ENCODE assay signal across 7 mouse cellular contexts in the genomic region with DNA sequence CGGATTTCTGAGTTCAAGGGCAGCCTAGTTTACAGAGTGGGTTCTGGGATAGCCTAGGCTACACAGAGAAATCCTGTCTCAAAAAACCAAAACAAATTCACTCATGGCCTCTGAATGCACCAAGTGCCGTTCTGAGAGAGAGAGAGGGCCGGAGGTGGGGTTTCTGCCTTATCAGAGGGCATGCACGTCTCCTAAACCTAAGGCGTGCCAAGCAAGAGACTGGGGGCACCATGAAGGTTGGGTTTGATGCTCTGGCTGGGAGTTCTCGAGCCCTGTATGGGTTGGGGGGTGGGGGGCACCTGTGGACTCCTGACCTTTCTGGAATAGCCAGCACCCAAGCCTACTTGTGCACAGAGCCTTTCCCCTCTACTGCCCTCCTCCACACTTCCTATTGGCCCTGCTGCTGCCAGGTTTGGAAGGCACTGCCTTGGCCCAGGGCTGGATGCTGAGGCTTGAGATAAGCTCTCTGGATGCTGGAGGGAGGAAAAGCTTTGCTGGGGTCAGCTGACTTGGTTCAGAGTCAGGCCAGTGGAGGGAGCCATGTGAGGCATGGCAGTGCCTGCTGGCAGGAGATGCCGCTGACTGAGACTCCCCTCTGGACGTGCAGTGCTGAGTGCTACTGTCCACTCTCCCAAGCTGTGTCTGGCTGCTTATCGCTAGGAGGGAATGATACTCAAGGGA. TPM values are rescaled to one million over a fixed set of nuclear protein-coding genes. Genes with fewer than 3 reads are reported as not detected.
DNase-seq lines count a peak whose midpoint lies in the region; ATAC-seq lines count a peak whose summit lies in the region.

No protein-coding gene starts in this region.

- H3K36me3 ChIP-seq in kidney, embryonic 14.5 days (ENCODE audit: control insufficient read depth, insufficient read depth, low read length) = peaks cover 3% of the 10 kb centered on the region; the same call in 1 of the 2 replicates
- peaks cover 23% of the 10 kb centered on the region for H3K36me3 ChIP-seq in liver, embryonic 15.5 days (replicated peaks)

- no peak overlapping the region for H3K9ac ChIP-seq in kidney, embryonic 14.5 days (ENCODE audit: low read depth, low read length)
- H3K9ac ChIP-seq in liver, embryonic 15.5 days = peak overlapping the region; percentile 98

- H3K27ac ChIP-seq in kidney, embryonic 14.5 days (ENCODE audit: low read depth, low read length) = no peak overlapping the region
- peak overlapping the region; percentile 98 for H3K27ac ChIP-seq in liver, embryonic 15.5 days (replicated peaks)

- ATAC-seq in kidney, embryonic 14.5 days (ENCODE audit: low FRiP score, low TSS enrichment) = no peak
- ATAC-seq in liver, embryonic 15.5 days (ENCODE audit: insufficient read depth) = peak; percentile 79

- H3K9me3 ChIP-seq in kidney, embryonic 14.5 days (ENCODE audit: control insufficient read depth, low read length) = no peaks in the 10 kb centered on the region
- H3K9me3 ChIP-seq in liver, embryonic 15.5 days (replicated peaks) = no peaks in the 10 kb centered on the region

- no peaks in the 10 kb centered on the region; the same call in 1 of the 2 replicates for H3K27me3 ChIP-seq in kidney, embryonic 14.5 days (ENCODE audit: control insufficient read depth, insufficient read depth, low read length)
- H3K27me3 ChIP-seq in liver, embryonic 15.5 days = peaks cover 22% of the 10 kb centered on the region

- DNase-seq in kidney, adult 9 months = peak; percentile 60
- peak; percentile 63 for DNase-seq in adipocyte (ENCODE audit: low spot score)
- DNase-seq in heart, adult 9 months (ENCODE audit: low spot score in 2 of 2) = peak; percentile 55 to 60
- DNase-seq in natural killer cell, adult 2 months (ENCODE audit: low spot score in 2 of 2) = no peak
- no peak for DNase-seq in ovary, postnatal 36 days (ENCODE audit: low spot score)

- 85% methylated on average over 9 of the region's 9 CpGs for whole genome bisulfite sequencing in kidney, embryonic 14.5 days
- 25% methylated on average over 9 of the region's 9 CpGs for WGBS in liver, embryonic 15.5 days (ENCODE audit: insufficient replicate concordance)

- H3K4me1 ChIP-seq in kidney, embryonic 14.5 days (ENCODE audit: control insufficient read depth, insufficient read depth, low read length) = peaks cover 20% of the 10 kb centered on the region
- H3K4me1 ChIP-seq in liver, embryonic 15.5 days (replicated peaks) = peaks cover 80% of the 10 kb centered on the region

- no peak overlapping the region for H3K4me3 ChIP-seq in kidney, embryonic 14.5 days (ENCODE audit: low read length)
- H3K4me3 ChIP-seq in liver, embryonic 15.5 days (replicated peaks) = peak overlapping the region; percentile 94

- H3K4me2 ChIP-seq in kidney, embryonic 14.5 days (replicated peaks; ENCODE audit: low read depth, low read length) = no peak overlapping the region
- peak overlapping the region; percentile 74 for H3K4me2 ChIP-seq in liver, embryonic 15.5 days

RNA-seq across cellular contexts. Expression of gene Slc48a1, which starts 7.6 kb away (rescaled TPM):
- 34.4 and 36.1 TPM in 2 replicates for polyA plus RNA-seq in kidney, embryonic 14.5 days (2014; fragmentation: Nextera tagmentation; extraction: Ambion mirVana)
- 101 and 106 TPM in 2 replicates for polyA plus RNA-seq in liver, embryonic 15.5 days (2015; fragmentation: Nextera tagmentation; extraction: Ambion mirVana)

RNA-seq across cellular contexts. Expression of gene Rapgef3, which starts 18.1 kb away (rescaled TPM):
- 11.9 and 15.7 TPM in 2 replicates for polyA plus RNA-seq in kidney, embryonic 14.5 days (2014; fragmentation: Nextera tagmentation; extraction: Ambion mirVana)
- polyA plus RNA-seq in liver, embryonic 15.5 days (2015; fragmentation: Nextera tagmentation; extraction: Ambion mirVana) = 1.7 and 2.1 TPM in 2 replicates

RNA-seq across cellular contexts. Expression of gene Endou, which starts 54.7 kb away (rescaled TPM):
- 0.20 and 0.34 TPM in 2 replicates for polyA plus RNA-seq in kidney, embryonic 14.5 days (2014; fragmentation: Nextera tagmentation; extraction: Ambion mirVana)
- polyA plus RNA-seq in liver, embryonic 15.5 days (2015; fragmentation: Nextera tagmentation; extraction: Ambion mirVana) = 0.10 and 0.18 TPM in 2 replicates

RNA-seq across cellular contexts. Expression of gene Hdac7, which starts 58.4 kb away (rescaled TPM):
- 32.2 and 34.1 TPM in 2 replicates for polyA plus RNA-seq in kidney, embryonic 14.5 days (2014; fragmentation: Nextera tagmentation; extraction: Ambion mirVana)
- 5.7 and 6.5 TPM in 2 replicates for polyA plus RNA-seq in liver, embryonic 15.5 days (2015; fragmentation: Nextera tagmentation; extraction: Ambion mirVana)

Comparison
In these comparisons a context has a peak if more than half of its experiments do, and no peak if none do; other contexts are left out.
1. DNase-seq: peak in kidney, adult 9 months (single experiment), adipocyte (single experiment) and heart, adult 9 months (2 of 2); none in natural killer cell, adult 2 months (0 of 2) and ovary, postnatal 36 days (single experiment).